Mouse (Mus musculus): ENCODE results near the gene Abcf3. TPM values are rescaled to one million over a fixed set of nuclear protein-coding genes. Genes with fewer than 3 reads are reported as not detected.
A peak's percentile ranks its signal among the peaks of the same experiment; 100 is the strongest.

The Abcf3 gene
- polyA plus RNA-seq, 1 experiment from 2014 or later = 79.4 TPM

GRCm38 (mm10) chr16:20596687-20597441, 48.5 kb downstream of the Abcf3 start:
- H3K9ac ChIP-seq (replicated peaks) = no peak overlapping the region
- no peak overlapping the region for H3K4me3 ChIP-seq (replicated peaks)
- H3K27ac ChIP-seq = no peak overlapping the region
- WGBS = 83% methylated on average over 7 of the region's 7 CpGs
- no peak overlapping the region for H3K4me2 ChIP-seq (replicated peaks)
- no peaks in the 10 kb centered on the region for H3K4me1 ChIP-seq (replicated peaks)
- peaks cover 34% of the 10 kb centered on the region for H3K27me3 ChIP-seq
- no peaks in the 10 kb centered on the region for H3K9me3 ChIP-seq
- H3K36me3 ChIP-seq = no peaks in the 10 kb centered on the region
- no peak for ATAC-seq

DNA sequence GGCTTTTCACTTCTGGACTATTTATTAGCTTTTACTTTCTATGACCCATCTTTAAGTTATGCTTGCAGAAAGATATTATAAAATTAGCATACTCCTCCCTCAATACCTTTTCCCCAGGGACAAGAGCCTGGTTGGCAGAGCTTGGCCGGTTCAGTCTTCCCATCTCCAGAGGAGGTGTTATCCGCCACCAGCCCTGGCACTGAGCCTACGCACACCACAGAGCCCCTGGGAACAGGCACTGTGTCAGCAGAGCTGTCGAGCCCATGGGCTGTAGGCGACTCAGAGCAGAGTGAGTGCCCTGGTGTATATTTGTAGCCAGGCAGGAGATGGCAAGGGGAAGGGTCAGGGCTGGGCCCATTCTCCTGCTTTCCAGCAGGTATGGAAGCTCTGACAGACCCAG, 52.1 kb downstream of the Abcf3 start:
- no peak overlapping the region for H3K27ac ChIP-seq
- no peak overlapping the region for H3K9ac ChIP-seq (replicated peaks)
- peaks cover 19% of the 10 kb centered on the region for H3K36me3 ChIP-seq
- H3K4me3 ChIP-seq (replicated peaks) = no peak overlapping the region
- H3K27me3 ChIP-seq = peaks cover 4% of the 10 kb centered on the region; the same call in 1 of the 2 replicates
- H3K9me3 ChIP-seq = no peaks in the 10 kb centered on the region
- H3K4me1 ChIP-seq (replicated peaks) = 0 out of 2 replicates have a peak, but pooled peaks cover 7% of the 10 kb centered on the region
- H3K4me2 ChIP-seq (replicated peaks) = no peak overlapping the region
- no peak for ATAC-seq
- WGBS = 69% methylated on average over 5 of the region's 5 CpGs

DNA sequence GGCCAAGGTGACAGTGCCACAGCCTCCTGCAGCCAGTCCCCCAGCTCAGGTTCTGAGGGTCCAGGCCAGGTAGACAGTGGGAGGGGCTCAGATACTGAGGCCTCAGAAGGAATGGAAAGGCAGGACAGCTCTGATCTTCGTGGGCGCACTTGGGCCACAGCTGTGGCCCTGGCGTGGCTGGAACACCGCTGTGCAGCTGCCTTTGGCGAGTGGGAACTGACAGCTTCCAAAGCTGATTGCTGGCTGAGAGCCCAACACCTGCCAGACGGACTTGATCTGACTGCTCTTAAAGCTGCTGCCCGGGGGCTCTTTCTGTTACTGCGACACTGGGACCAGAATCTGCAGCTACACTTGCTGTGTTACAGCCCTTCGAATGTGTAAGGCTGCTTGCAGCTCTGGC, 56.3 kb downstream of the Abcf3 start:
- ATAC-seq = peak; percentile 13; the same call in 1 of the 2 replicates
- Histone ChIP-seq H3K9ac (replicated peaks) (no peak overlapping the region), H3K27ac (no peak overlapping the region)

DNA sequence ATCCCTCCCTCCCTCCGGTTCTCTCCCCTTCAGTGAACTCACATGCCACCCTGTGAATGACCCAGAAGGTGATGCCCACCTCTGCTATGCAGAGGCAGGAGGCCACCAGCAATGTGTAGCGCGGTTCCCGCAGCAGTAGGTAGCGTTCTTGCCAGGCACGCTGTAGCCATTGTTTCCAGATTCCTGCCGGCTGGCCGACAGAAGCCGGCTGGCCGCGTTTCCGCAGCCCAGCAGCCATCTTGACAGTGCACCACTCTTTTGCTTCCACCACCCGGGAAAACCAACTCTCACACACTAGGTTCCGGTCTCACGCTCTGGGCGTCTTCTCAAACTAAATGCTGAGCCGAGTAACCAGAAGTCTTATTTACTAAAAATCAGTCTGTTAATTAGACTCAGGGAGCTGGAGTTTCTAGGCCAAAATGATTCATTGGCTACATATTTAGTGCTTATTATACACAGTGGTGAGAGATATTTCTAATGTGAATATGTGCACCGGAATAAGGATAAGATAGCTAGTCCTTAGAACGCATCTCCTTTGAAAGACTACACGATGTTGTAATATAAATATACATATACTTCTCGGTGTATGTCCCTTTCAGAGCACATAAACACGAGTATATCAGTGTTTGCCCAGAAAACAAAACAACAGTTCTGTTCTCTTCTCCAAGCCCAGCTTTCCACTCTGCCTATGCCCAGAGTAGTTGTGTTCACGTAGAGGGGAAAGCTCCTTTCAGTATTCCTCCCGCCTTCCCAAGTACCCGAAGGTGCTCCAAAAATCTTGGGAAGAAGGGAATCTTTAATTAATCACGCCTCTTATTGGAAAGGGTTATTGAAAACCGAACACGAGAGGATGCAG, 62.4 kb downstream of the Abcf3 start:
- ATAC-seq = peak; percentile 65
- peaks cover 26% of the 10 kb centered on the region for H3K36me3 ChIP-seq
- H3K9me3 ChIP-seq = no peaks in the 10 kb centered on the region
- H3K27ac ChIP-seq = peak overlapping the region; percentile 86
- H3K4me3 ChIP-seq (replicated peaks) = peak overlapping the region; percentile 69
- peaks cover 32% of the 10 kb centered on the region for H3K4me1 ChIP-seq (replicated peaks)
- H3K4me2 ChIP-seq (replicated peaks) = peak overlapping the region; percentile 91
- H3K9ac ChIP-seq (replicated peaks) = peak overlapping the region; percentile 86
- no peaks in the 10 kb centered on the region for H3K27me3 ChIP-seq
- WGBS = under 1% methylated on average over 28 of the region's 28 CpGs

More for the DNA sequence above, 56.3 kb downstream of the Abcf3 start:
- H3K4me1 ChIP-seq (replicated peaks) = peaks cover 22% of the 10 kb centered on the region
- no peaks in the 10 kb centered on the region for H3K9me3 ChIP-seq
- H3K4me3 ChIP-seq (replicated peaks) = no peak overlapping the region
- 77% methylated on average over 9 of the region's 9 CpGs for WGBS
- peaks cover 47% of the 10 kb centered on the region for H3K36me3 ChIP-seq
- no peak overlapping the region for H3K4me2 ChIP-seq (replicated peaks)
- no peaks in the 10 kb centered on the region for H3K27me3 ChIP-seq

MicroRNAs encoded within 50 kb of the gene (microRNA counts, 519-probe panel; counts per million panel counts)
- microRNA mmu-miR-1224 = 2,530 counts per million, percentile 62 among the panel's probes with 10 or more counts

Small RNA genes lying within 50 kb of the gene (microRNA-seq; reads per million reads assigned to microRNA genes)
- 18.4 reads per million, percentile 35 among the genes with 10 or more reads in this experiment for gene Mir1224

Other genes with a start within 250 kb of the Abcf3 start
- gene Parl, start 246.2 kb upstream of the Abcf3 start, polyA plus RNA-seq (2015; fragmentation: Nextera tagmentation; extraction: Ambion mirVana) = 81.1 and 88.7 TPM in 2 replicates
- not detected in 2 replicates for gene Cyp2ab1, start 223.2 kb upstream of the Abcf3 start, polyA plus RNA-seq (2015; fragmentation: Nextera tagmentation; extraction: Ambion mirVana)
- gene Abcc5, start 122.2 kb upstream of the Abcf3 start, polyA plus RNA-seq (2015; fragmentation: Nextera tagmentation; extraction: Ambion mirVana) = 141 and 150 TPM in 2 replicates
- gene Eif2b5, start 49.8 kb upstream of the Abcf3 start, polyA plus RNA-seq (2015; fragmentation: Nextera tagmentation; extraction: Ambion mirVana) = 105 and 111 TPM in 2 replicates
- gene Dvl3, start 31.6 kb upstream of the Abcf3 start, polyA plus RNA-seq (2015; fragmentation: Nextera tagmentation; extraction: Ambion mirVana) = 44.0 and 49.1 TPM in 2 replicates
- gene Ap2m1, start 13.1 kb upstream of the Abcf3 start, polyA plus RNA-seq (2015; fragmentation: Nextera tagmentation; extraction: Ambion mirVana) = 1,112 and 1,165 TPM in 2 replicates
- gene Vwa5b2, start 40.9 kb downstream of the Abcf3 start, polyA plus RNA-seq (2015; fragmentation: Nextera tagmentation; extraction: Ambion mirVana) = 9.9 and 11.9 TPM in 2 replicates
- gene Eef1akmt4, start 63.0 kb downstream of the Abcf3 start, polyA plus RNA-seq (2015; fragmentation: Nextera tagmentation; extraction: Ambion mirVana) = 14.9 and 15.1 TPM in 2 replicates
- gene Gm49333, start 63.0 kb downstream of the Abcf3 start, polyA plus RNA-seq (2015; fragmentation: Nextera tagmentation; extraction: Ambion mirVana) = not detected in 2 replicates
- gene Alg3, start 63.2 kb downstream of the Abcf3 start, polyA plus RNA-seq (2015; fragmentation: Nextera tagmentation; extraction: Ambion mirVana) = 40.6 and 43.5 TPM in 2 replicates
- 15.1 and 17.6 TPM in 2 replicates for gene Camk2n2, start 72.7 kb downstream of the Abcf3 start, polyA plus RNA-seq (2015; fragmentation: Nextera tagmentation; extraction: Ambion mirVana)
- 12.1 TPM in 2 replicates for gene Ece2, start 81.3 kb downstream of the Abcf3 start, polyA plus RNA-seq (2015; fragmentation: Nextera tagmentation; extraction: Ambion mirVana)
- 380 and 394 TPM in 2 replicates for gene Psmd2, start 103.1 kb downstream of the Abcf3 start, polyA plus RNA-seq (2015; fragmentation: Nextera tagmentation; extraction: Ambion mirVana)
- 148 and 162 TPM in 2 replicates for gene Eif4g1, start 119.7 kb downstream of the Abcf3 start, polyA plus RNA-seq (2015; fragmentation: Nextera tagmentation; extraction: Ambion mirVana)
- 35.7 and 37.3 TPM in 2 replicates for gene Fam131a, start 144.7 kb downstream of the Abcf3 start, polyA plus RNA-seq (2015; fragmentation: Nextera tagmentation; extraction: Ambion mirVana)
- gene Polr2h, start 169.1 kb downstream of the Abcf3 start, polyA plus RNA-seq (2015; fragmentation: Nextera tagmentation; extraction: Ambion mirVana) = 86.3 and 87.9 TPM in 2 replicates
- gene Clcn2, start 169.2 kb downstream of the Abcf3 start, polyA plus RNA-seq (2015; fragmentation: Nextera tagmentation; extraction: Ambion mirVana) = 20.6 and 32.0 TPM in 2 replicates
- 3.8 and 4.3 TPM in 2 replicates for gene Chrd, start 184.6 kb downstream of the Abcf3 start, polyA plus RNA-seq (2015; fragmentation: Nextera tagmentation; extraction: Ambion mirVana)
- gene Thpo, start 185.9 kb downstream of the Abcf3 start, polyA plus RNA-seq (2015; fragmentation: Nextera tagmentation; extraction: Ambion mirVana) = 0.71 and 1.4 TPM in 2 replicates

All from midbrain, embryonic 13.5 days (tissue).